Mouse (Mus musculus) midbrain, postnatal 0 days (tissue): ENCODE measurements at regions not wholly inside any gene's neighbourhood (a gene's known extent, or its start where the extent isn't known, plus 50 kb on each side); places are given as distances from the start of the nearest gene placed in this dataset.

Experiments used
- ATAC-seq: fragments of 200-750 bp; cut with Nextera tagmentation; 2 replicates; pipeline ENCODE4 v1.8.0; 2017; ENCODE audit warnings: moderate number of reproducible peaks, mild to moderate bottlenecking, moderate TSS enrichment, moderate library complexity; ENCODE audit not compliant: low FRiP score
- DNase-seq: peaks from one replicate; pipeline ENCODE4 v3.0.0-alpha.2; 2015; ENCODE audit warnings: low spot score
- H3K27ac ChIP-seq: fragments of 300-500 bp; sonication (generic); 2 replicates; pipeline ENCODE4 v1.5.1; 2014; ENCODE audit warnings: low read depth, mild to moderate bottlenecking, low read length, mixed read lengths
- H3K27me3 ChIP-seq: fragments of 300-500 bp; sonication (generic); 2 replicates; pipeline ENCODE4 v1.6.1; 2014; ENCODE audit warnings: low read length, control low read depth, mixed read lengths; ENCODE audit not compliant: insufficient read depth
- H3K36me3 ChIP-seq: fragments of 300-500 bp; sonication (generic); 2 replicates; pipeline ENCODE4 v1.6.1; 2014; ENCODE audit warnings: low read length, control low read depth, mixed read lengths; ENCODE audit not compliant: insufficient read depth
- H3K4me1 ChIP-seq: fragments of 300-500 bp; sonication (generic); 2 replicates; pipeline ENCODE4 v1.6.1; 2014; ENCODE audit warnings: mild to moderate bottlenecking, control low read depth, antibody characterized with exemption, low read length, mixed read lengths; ENCODE audit not compliant: insufficient read depth
- H3K4me2 ChIP-seq: fragments of 300-500 bp; sonication (generic); 2 replicates; pipeline ENCODE4 v1.6.1; 2014; ENCODE audit warnings: low read depth, mild to moderate bottlenecking, low read length, mixed read lengths; ENCODE audit not compliant: poor library complexity, severe bottlenecking
- H3K4me3 ChIP-seq: fragments of 300-500 bp; sonication (generic); 2 replicates; pipeline ENCODE4 v1.5.1; 2014; ENCODE audit warnings: low read depth, mild to moderate bottlenecking, low read length, moderate library complexity
- H3K9ac ChIP-seq: fragments of 300-500 bp; sonication (generic); replicated peaks from 2 replicates; pipeline ENCODE4 v1.6.1; 2014; ENCODE audit warnings: mild to moderate bottlenecking, low read length, moderate library complexity, mixed read lengths; ENCODE audit not compliant: poor library complexity, severe bottlenecking
- H3K9me3 ChIP-seq: fragments of 300-500 bp; sonication (generic); 2 replicates; pipeline ENCODE4 v1.6.1; 2016; ENCODE audit warnings: low read length, control low read depth
- CTCF ChIP-seq: IDR thresholded peaks from 2 replicates; pipeline ENCODE4 v1.5.1; 2016; ENCODE audit warnings: antibody characterized with exemption, mild to moderate bottlenecking
- WGBS: fragments of 180-500 bp; shearing (Covaris S2); extraction: QIAGEN DNeasy Blood & Tissue Kit; methylation state at CpG from one replicate; pipeline ENCODE4 v1.1.7; 2014; 5-methylcytosine and 5-hydroxymethylcytosine counted together

GRCm38 (mm10) chr1:186250316-186250715 is 133.2 kb upstream of the Lyplal1 start:
- Histone ChIP-seq H3K27me3 (no peaks in the 10 kb centered on the region), H3K9me3 (no peaks in the 10 kb centered on the region), H3K27ac (no peak overlapping the region), H3K4me3 (no peak overlapping the region), H3K4me2 (no peak overlapping the region), H3K9ac (no peak overlapping the region), H3K4me1 (no peaks in the 10 kb centered on the region; the same call in 1 of the 2 replicates), H3K36me3 (no peaks in the 10 kb centered on the region)
- WGBS, result 19% methylated on average over 4 of the region's 4 CpGs
- ATAC-seq (no peak), DNase-seq (peak; percentile 91)
- TF ChIP-seq CTCF, result no peak

- Histone ChIP-seq H3K9ac (no peak overlapping the region), H3K9me3 (no peaks in the 10 kb centered on the region), H3K27ac (no peak overlapping the region), H3K4me3 (no peak overlapping the region), H3K4me1 (no peaks in the 10 kb centered on the region; the same call in 1 of the 2 replicates), H3K36me3 (no peaks in the 10 kb centered on the region), H3K27me3 (no peaks in the 10 kb centered on the region), H3K4me2 (no peak overlapping the region)
- no peak for TF ChIP-seq CTCF
- WGBS, result 89% methylated on average over 4 of the region's 4 CpGs
- no peak for DNase-seq
- no peak for ATAC-seq
These were observed 132.1 kb upstream of the Lyplal1 start for GRCm38 (mm10) chr1:186249214-186249613.

GRCm38 (mm10) chr1:186245723-186246440 is 128.8 kb upstream of the Lyplal1 start:
- Histone ChIP-seq H3K4me1 (no peaks in the 10 kb centered on the region; the same call in 1 of the 2 replicates), H3K9me3 (no peaks in the 10 kb centered on the region), H3K27ac (no peak overlapping the region), H3K36me3 (no peaks in the 10 kb centered on the region), H3K4me3 (no peak overlapping the region), H3K27me3 (no peaks in the 10 kb centered on the region), H3K4me2 (no peak overlapping the region), H3K9ac (no peak overlapping the region)
- 74% methylated on average over 7 of the region's 7 CpGs for WGBS
- ATAC-seq (no peak), DNase-seq (no peak)
- TF ChIP-seq CTCF, result no peak

- TF ChIP-seq CTCF, result no peak; the same call in 1 of the 2 replicates
- WGBS, result 98% methylated on average over 2 of the region's 2 CpGs
- no peaks in the 10 kb centered on the region for H3K36me3 ChIP-seq
- no peak overlapping the region for H3K4me3 ChIP-seq
- H3K4me1 ChIP-seq, result no peaks in the 10 kb centered on the region
- H3K9me3 ChIP-seq, result no peaks in the 10 kb centered on the region
- no peaks in the 10 kb centered on the region for H3K27me3 ChIP-seq
- no peak overlapping the region for H3K27ac ChIP-seq
- no peak overlapping the region for H3K9ac ChIP-seq
- H3K4me2 ChIP-seq, result no peak overlapping the region
- DNase-seq, result no peak
- ATAC-seq, result no peak
These were observed 124.0 kb upstream of the Lyplal1 start for GRCm38 (mm10) chr1:186241112-186241511.

GRCm38 (mm10) chr1:186237556-186237955 is 120.4 kb upstream of the Lyplal1 start:
- Histone ChIP-seq H3K4me1 (no peaks in the 10 kb centered on the region), H3K4me3 (no peak overlapping the region), H3K9me3 (no peaks in the 10 kb centered on the region), H3K27ac (no peak overlapping the region), H3K36me3 (no peaks in the 10 kb centered on the region), H3K4me2 (no peak overlapping the region), H3K9ac (no peak overlapping the region), H3K27me3 (no peaks in the 10 kb centered on the region)
- DNase-seq, result no peak
- TF ChIP-seq CTCF, result no peak
- ATAC-seq, result no peak
- 46% methylated on average over 6 of the region's 6 CpGs for WGBS

GRCm38 (mm10) chr1:186236267-186237020 is 119.3 kb upstream of the Lyplal1 start:
- ATAC-seq, result no peak
- no peak for TF ChIP-seq CTCF
- no peaks in the 10 kb centered on the region for H3K9me3 ChIP-seq
- no peak for DNase-seq
- no peaks in the 10 kb centered on the region for H3K36me3 ChIP-seq
- H3K4me1 ChIP-seq, result no peaks in the 10 kb centered on the region
- 61% methylated on average over 7 of the region's 7 CpGs for WGBS
- no peak overlapping the region for H3K4me2 ChIP-seq
- H3K27me3 ChIP-seq, result no peaks in the 10 kb centered on the region
- H3K4me3 ChIP-seq, result no peak overlapping the region
- no peak overlapping the region for H3K27ac ChIP-seq
- H3K9ac ChIP-seq, result no peak overlapping the region
